Mouse (Mus musculus): ENCODE measurements around the gene Gpbp1l1.

Gpbp1l1 gene

GRCm38 (mm10) chr4:116638821-116639220 is 81.4 kb downstream of the Gpbp1l1 start:
- no peak for DNase-seq

- no peak for DNase-seq
Measured at GRCm38 (mm10) chr4:116642071-116642470, 84.6 kb downstream of the Gpbp1l1 start.
